Mouse (Mus musculus) heart, postnatal 0 days (tissue): ENCODE data around the gene Erg. TPM values are rescaled to one million over a fixed set of nuclear protein-coding genes. Genes with fewer than 3 reads are reported as not detected.

Experiments used
- ATAC-seq: fragments of 200-750 bp; cut with Nextera tagmentation; 2 replicates; pipeline ENCODE4 v1.8.0; 2017; ENCODE audit warnings: low read depth, moderate number of reproducible peaks, moderate library complexity; ENCODE audit not compliant: insufficient read depth
- DNase-seq: peaks from one replicate; pipeline ENCODE4 v3.0.0-alpha.2; 2016; ENCODE audit warnings: low spot score
- H3K27ac ChIP-seq: fragments of 300-500 bp; sonication (generic); 2 replicates; pipeline ENCODE4 v1.5.1; 2014; ENCODE audit warnings: low read depth, mild to moderate bottlenecking
- H3K27me3 ChIP-seq: fragments of 300-500 bp; sonication (generic); 2 replicates; pipeline ENCODE4 v1.6.1; 2014; ENCODE audit warnings: low read length, mixed read lengths; ENCODE audit not compliant: control insufficient read depth, insufficient read depth
- H3K36me3 ChIP-seq: fragments of 300-500 bp; sonication (generic); replicated peaks from 2 replicates; pipeline ENCODE4 v1.6.1; 2014; ENCODE audit warnings: low read length, mixed read lengths; ENCODE audit not compliant: control insufficient read depth, insufficient read depth
- H3K4me1 ChIP-seq: fragments of 300-500 bp; sonication (generic); 2 replicates; pipeline ENCODE4 v1.6.1; 2014; ENCODE audit warnings: antibody characterized with exemption; ENCODE audit not compliant: control insufficient read depth, insufficient read depth
- H3K4me2 ChIP-seq: fragments of 300-500 bp; sonication (generic); 2 replicates; pipeline ENCODE4 v1.6.1; 2014; ENCODE audit warnings: low read depth, mild to moderate bottlenecking, low read length, moderate library complexity
- H3K4me3 ChIP-seq: fragments of 300-500 bp; sonication (generic); 2 replicates; pipeline ENCODE4 v1.5.1; 2014; ENCODE audit warnings: low read depth, low read length
- H3K9ac ChIP-seq: fragments of 300-500 bp; sonication (generic); replicated peaks from 2 replicates; pipeline ENCODE4 v1.6.1; 2014; ENCODE audit warnings: low read depth, low read length, mixed read lengths
- H3K9me3 ChIP-seq: fragments of 300-500 bp; sonication (generic); replicated peaks from 2 replicates; pipeline ENCODE4 v1.6.1; 2016; ENCODE audit warnings: low read length; ENCODE audit not compliant: control insufficient read depth
- CTCF ChIP-seq: IDR thresholded peaks from 2 replicates; pipeline ENCODE4 v1.5.1; 2016; ENCODE audit warnings: antibody characterized with exemption, control low read depth, low read depth
- EP300 ChIP-seq: IDR thresholded peaks from 2 replicates; pipeline ENCODE4 v1.6.1; 2016; ENCODE audit warnings: antibody characterized with exemption, low read depth
- WGBS: fragments of 180-500 bp; shearing (Covaris S2); extraction: QIAGEN DNeasy Blood & Tissue Kit; methylation state at CpG from one replicate; pipeline ENCODE4 v1.1.7; 2014; 5-methylcytosine and 5-hydroxymethylcytosine counted together
- polyA plus RNA-seq: library from polyadenylated mRNA; unstranded; fragments of >200 nt; fragmentation: Nextera tagmentation; extraction: Ambion mirVana; gene quantifications from 2 replicates; pipeline ENCODE4 v1.2.1, GENCODE M21; 2015
- total RNA-seq: library from RNA; depleted of rRNA; stranded (reverse); fragments of >200 nt; gene quantifications from 2 replicates; pipeline ENCODE4 v1.2.3, GENCODE M21; 2014; ENCODE audit warnings: low replicate concordance

Gene Erg
- total and polyA plus RNA-seq, 2 experiments from 2014 or later, result 7.2 to 12.1 TPM

- Histone ChIP-seq H3K4me1 (no peaks in the 10 kb centered on the region), H3K9ac (no peak overlapping the region), H3K36me3 (no peaks in the 10 kb centered on the region), H3K9me3 (no peaks in the 10 kb centered on the region), H3K4me3 (no peak overlapping the region), H3K27me3 (no peaks in the 10 kb centered on the region), H3K27ac (no peak overlapping the region), H3K4me2 (no peak overlapping the region)
- WGBS, result 65% methylated on average over 3 of the region's 3 CpGs
- no peak for TF ChIP-seq CTCF
- TF ChIP-seq EP300, result no peak
- DNase-seq, result no peak
- ATAC-seq, result no peak
These were observed 172.9 kb downstream of the Erg start for GRCm38 (mm10) chr16:95413401-95413959.

GRCm38 (mm10) chr16:95408096-95408495 is 178.3 kb downstream of the Erg start:
- TF ChIP-seq CTCF, result no peak
- no peak for TF ChIP-seq EP300
- Histone ChIP-seq H3K9ac (no peak overlapping the region), H3K4me1 (no peaks in the 10 kb centered on the region), H3K4me2 (no peak overlapping the region), H3K4me3 (no peak overlapping the region), H3K27me3 (no peaks in the 10 kb centered on the region), H3K36me3 (no peaks in the 10 kb centered on the region), H3K9me3 (no peaks in the 10 kb centered on the region), H3K27ac (no peak overlapping the region)
- ATAC-seq (peak; percentile 55; the same call in 1 of the 2 replicates), DNase-seq (peak; percentile 20)
- 35% methylated on average over 14 of the region's 14 CpGs for WGBS

DNA sequence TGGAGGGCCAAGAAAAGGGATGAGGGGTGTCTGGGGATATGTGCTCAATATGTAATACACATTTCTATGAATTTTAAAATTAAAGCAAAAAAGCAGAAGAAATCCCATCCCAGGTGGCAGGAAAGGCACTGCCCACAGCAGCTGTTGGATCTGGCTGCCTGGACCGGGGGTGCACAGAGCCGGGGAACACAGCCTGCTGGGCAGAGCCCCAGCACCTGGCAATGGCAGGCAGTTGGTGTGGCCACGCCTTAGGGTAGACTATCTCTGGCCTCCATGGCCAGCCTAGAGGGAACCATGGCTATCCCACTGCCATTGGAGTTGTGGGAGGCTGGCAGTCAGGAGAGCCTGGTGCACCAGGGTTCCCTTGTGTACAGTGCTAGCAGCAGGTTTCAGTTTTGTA is 180.9 kb downstream of the Erg start:
- Histone ChIP-seq H3K27ac (no peak overlapping the region), H3K4me1 (0 out of 2 replicates have a peak, but pooled peaks cover 11% of the 10 kb centered on the region), H3K9me3 (no peaks in the 10 kb centered on the region), H3K27me3 (no peaks in the 10 kb centered on the region), H3K4me3 (no peak overlapping the region), H3K36me3 (no peaks in the 10 kb centered on the region), H3K4me2 (no peak overlapping the region), H3K9ac (no peak overlapping the region)
- DNase-seq (no peak), ATAC-seq (no peak)
- TF ChIP-seq EP300 (no peak), CTCF (no peak)
- WGBS, result 86% methylated on average over 3 of the region's 3 CpGs

DNA sequence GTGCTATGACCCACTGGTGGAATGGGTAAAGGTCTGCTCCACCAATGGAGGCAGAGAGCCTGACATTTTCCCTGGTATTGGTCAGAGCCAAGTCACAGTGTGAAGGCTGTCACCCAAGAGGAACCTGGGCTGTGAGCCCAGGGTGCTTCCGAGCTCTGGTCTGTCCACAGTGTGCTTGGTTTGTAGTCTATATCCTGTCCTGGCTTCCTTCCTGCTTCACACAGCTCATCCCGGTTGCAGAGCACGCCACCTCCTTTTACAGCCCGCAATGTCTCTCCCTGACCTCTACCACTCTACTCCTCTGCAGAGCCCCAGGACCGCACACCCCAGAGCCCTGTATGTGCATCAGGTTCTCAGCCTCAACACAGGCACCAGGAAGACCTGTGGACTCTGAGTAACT is 182.9 kb downstream of the Erg start:
- 0 out of 2 replicates have a peak, but pooled peaks cover 15% of the 10 kb centered on the region for H3K4me1 ChIP-seq
- H3K9ac ChIP-seq, result no peak overlapping the region
- ATAC-seq (peak; percentile 53), DNase-seq (peak; percentile 50)
- no peaks in the 10 kb centered on the region for H3K9me3 ChIP-seq
- WGBS, result 58% methylated on average over 5 of the region's 5 CpGs
- H3K27me3 ChIP-seq, result no peaks in the 10 kb centered on the region
- H3K27ac ChIP-seq, result no peak overlapping the region; the same call in 1 of the 2 replicates
- TF ChIP-seq EP300, result no peak
- TF ChIP-seq CTCF, result no peak
- no peak overlapping the region for H3K4me2 ChIP-seq
- no peak overlapping the region for H3K4me3 ChIP-seq
- H3K36me3 ChIP-seq, result no peaks in the 10 kb centered on the region

DNA sequence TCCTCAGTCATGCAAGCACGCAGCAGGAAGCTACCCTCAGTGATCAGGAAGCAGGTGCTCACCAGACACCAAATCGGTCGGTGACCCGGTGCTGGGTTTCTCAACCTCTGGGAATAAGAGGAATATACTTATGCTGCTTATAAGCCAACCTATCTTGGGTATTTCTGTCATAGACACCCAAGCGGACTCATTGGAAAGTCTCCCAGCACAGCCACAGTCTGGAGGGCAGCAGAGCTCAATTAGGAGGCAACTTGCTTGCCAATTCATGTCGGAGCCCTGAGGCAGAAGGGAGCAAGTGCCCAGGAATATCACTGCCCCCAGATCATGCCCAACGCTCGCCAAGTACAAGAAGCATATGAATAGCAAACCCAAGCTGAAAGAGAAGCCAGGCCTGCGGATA is 184.5 kb downstream of the Erg start:
- H3K27me3 ChIP-seq, result no peaks in the 10 kb centered on the region
- no peaks in the 10 kb centered on the region for H3K36me3 ChIP-seq
- no peaks in the 10 kb centered on the region for H3K9me3 ChIP-seq
- H3K27ac ChIP-seq, result no peak overlapping the region
- no peak overlapping the region for H3K4me2 ChIP-seq
- no peak overlapping the region; the same call in 1 of the 2 replicates for H3K9ac ChIP-seq
- H3K4me3 ChIP-seq, result no peak overlapping the region
- no peak for DNase-seq
- no peak for TF ChIP-seq EP300
- no peak for TF ChIP-seq CTCF
- 59% methylated on average over 9 of the region's 9 CpGs for WGBS
- no peak for ATAC-seq
- 0 out of 2 replicates have a peak, but pooled peaks cover 15% of the 10 kb centered on the region for H3K4me1 ChIP-seq

DNA sequence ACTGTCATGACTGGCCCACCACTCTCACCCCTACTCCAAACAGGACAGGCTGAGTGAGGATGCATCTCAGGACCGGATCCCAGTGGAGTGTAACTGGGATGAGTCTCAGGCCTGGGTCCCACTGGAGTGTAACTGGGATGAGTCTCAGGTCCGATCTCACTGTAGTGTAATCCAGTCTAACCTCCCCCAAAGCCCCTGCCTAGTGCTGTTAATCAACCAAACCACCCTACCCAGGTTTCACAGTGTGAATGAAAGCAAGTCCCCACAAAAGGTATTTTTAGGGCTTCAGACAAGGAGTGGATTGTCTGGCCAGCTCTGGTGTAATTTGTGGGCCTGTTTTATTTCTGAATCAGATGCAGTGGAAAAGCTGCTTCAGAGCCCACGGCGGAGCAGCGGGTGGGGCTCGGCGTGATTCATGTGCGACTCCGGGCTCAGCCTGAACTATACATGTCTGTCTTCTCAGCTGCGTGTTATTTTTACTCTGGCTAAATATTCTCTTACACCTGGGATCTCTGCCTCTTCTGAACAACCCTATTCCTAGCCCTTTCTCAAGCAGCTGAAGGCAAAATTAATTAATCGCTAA is 187.5 kb downstream of the Erg start:
- DNase-seq (no peak), ATAC-seq (no peak)
- no peak for TF ChIP-seq EP300
- WGBS, result 48% methylated on average over 11 of the region's 11 CpGs
- Histone ChIP-seq H3K4me3 (no peak overlapping the region), H3K36me3 (no peaks in the 10 kb centered on the region), H3K9ac (no peak overlapping the region), H3K27ac (no peak overlapping the region), H3K4me1 (0 out of 2 replicates have a peak, but pooled peaks cover 15% of the 10 kb centered on the region), H3K9me3 (no peaks in the 10 kb centered on the region), H3K4me2 (no peak overlapping the region), H3K27me3 (no peaks in the 10 kb centered on the region)
